Mouse (Mus musculus): Measurements from ENCODE around the gene Rpl22. TPM values are rescaled to one million over a fixed set of nuclear protein-coding genes. Genes with fewer than 3 reads are reported as not detected.
A peak's percentile ranks its signal among the peaks of the same experiment; 100 is the strongest.

Gene Rpl22
- total RNA-seq, 2 experiments from 2014 or later, result 204 to 205 TPM

GRCm38 (mm10) chr4:152296371-152296770 is 29.2 kb upstream of the Rpl22 start:
- no peak for DNase-seq (ENCODE audit: low spot score in 2 of 2)

DNA sequence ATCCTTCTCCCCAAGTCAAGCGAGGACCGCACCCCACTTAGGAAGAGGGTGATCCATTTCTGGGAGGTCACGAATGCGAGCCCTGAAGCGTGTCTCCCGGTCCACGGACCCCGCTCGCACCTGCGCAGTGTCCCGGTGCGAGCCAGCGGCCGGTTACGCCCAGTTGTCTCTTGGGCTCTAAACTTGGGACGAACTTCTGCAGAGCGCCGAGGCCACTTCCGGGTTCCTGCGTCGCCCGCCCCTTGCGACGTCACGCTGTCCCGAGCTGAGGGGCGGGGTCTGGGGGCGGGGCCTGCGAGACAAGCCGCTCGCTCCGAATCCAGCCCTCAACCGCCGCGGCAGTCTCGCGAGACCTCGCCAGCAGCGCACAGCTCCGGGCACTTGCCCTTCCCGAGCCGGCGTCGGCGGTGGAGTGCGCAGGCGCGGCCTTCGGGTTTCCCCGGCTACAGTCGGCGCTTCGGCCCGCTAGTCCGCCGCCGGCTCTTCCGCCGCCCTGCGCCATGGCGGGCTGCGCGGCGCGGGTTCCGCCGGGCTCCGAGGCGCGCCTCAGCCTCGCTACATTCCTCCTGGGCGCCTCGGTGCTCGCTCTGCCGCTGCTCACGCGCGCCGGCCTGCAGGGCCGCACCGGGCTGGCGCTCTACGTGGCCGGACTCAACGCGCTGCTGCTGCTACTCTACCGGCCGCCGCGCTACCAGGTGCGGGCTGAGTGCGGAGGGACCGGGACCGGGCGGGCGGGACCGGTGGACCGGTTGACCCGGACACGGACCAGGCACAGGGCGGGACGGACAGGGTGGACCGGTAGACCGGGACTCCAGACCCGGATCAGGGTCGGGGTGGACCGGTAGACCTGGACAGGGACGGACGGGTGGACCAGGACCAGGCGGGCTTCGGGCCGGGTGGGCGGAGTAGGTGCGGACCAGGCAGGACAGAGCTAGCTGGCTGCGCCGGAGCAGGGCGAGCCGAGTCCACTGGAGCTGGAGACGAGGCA is 28.4 kb upstream of the Rpl22 start, which contains the start of gene Icmt:
Gene Icmt, plus strand, starts transcription at position 354 of the 988 bp plus-strand sequence.
- peak; percentile 99 for DNase-seq (ENCODE audit: low spot score in 2 of 2)

DNA sequence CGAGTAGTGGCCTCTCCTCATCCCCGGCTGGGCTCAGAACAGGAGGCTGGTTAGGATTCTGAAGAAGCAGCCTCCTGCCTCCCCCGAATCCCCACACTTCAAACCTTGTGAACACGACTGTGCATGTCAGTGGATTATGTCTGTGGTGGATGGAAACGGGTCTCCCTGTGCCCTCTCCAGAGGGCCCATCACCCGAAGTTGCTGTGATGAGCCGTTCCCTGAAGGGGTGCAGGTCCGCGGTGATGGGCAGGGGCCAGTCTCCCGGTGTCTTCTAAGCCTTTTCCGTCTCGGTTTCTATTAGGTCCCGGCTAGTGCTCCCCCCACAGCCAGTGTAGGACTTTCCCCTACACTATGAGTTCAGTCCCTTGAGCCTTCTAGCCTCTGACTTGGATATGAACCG is 26.7 kb upstream of the Rpl22 start:
- DNase-seq (ENCODE audit: low spot score in 2 of 2), result no peak

DNA sequence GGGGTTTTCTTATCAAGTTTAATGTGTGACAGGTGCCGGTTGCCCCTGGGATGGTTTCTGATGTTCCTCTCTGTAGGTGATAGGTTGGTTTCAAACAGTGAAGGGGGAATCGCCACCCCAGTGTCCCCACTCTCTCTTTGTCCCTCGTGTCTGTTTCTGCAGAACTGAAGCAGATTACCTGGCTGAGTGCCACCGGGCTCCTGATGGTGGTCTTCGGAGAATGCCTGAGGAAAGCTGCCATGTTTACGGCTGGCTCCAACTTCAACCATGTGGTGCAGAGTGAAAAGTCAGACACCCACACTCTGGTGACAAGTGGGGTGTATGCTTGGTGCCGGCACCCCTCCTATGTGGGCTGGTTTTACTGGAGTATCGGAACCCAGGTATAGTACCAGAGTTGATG is 25.2 kb upstream of the Rpl22 start:
- DNase-seq (ENCODE audit: low spot score in 2 of 2), result no peak

DNA sequence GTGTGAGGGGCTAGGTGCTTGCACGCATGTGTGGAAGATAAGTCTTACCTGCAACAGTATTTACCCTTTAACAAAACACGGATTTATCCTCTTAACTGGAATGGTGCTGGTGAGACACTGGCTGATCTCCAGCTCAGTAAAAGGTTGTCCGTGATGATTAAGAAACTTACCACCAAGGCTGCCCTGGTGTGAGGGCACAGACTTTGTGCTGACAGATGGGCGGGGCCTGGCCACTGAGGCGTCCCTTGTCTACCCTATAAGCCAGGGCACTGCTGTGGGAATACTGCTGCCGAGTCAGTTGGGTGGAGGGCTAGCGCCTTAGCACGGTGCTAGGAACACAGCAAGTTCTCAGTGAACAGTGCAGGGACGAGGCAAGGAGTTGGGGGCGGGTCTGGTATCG is 23.5 kb upstream of the Rpl22 start:
- DNase-seq (ENCODE audit: low spot score in 2 of 2), result no peak

GRCm38 (mm10) chr4:152303172-152303571 is 22.4 kb upstream of the Rpl22 start:
- no peak for DNase-seq (ENCODE audit: low spot score in 2 of 2)

GRCm38 (mm10) chr4:152304685-152305084 is 20.9 kb upstream of the Rpl22 start:
- DNase-seq (ENCODE audit: low spot score in 2 of 2), result no peak

GRCm38 (mm10) chr4:152305991-152306390 is 19.6 kb upstream of the Rpl22 start:
- DNase-seq (ENCODE audit: low spot score in 2 of 2), result no peak

- DNase-seq (ENCODE audit: low spot score in 2 of 2), result no peak
Observed at GRCm38 (mm10) chr4:152307542-152307941, 18.0 kb upstream of the Rpl22 start.

GRCm38 (mm10) chr4:152312186-152312585 is 13.4 kb upstream of the Rpl22 start:
- no peak for DNase-seq (ENCODE audit: low spot score in 2 of 2)

DNA sequence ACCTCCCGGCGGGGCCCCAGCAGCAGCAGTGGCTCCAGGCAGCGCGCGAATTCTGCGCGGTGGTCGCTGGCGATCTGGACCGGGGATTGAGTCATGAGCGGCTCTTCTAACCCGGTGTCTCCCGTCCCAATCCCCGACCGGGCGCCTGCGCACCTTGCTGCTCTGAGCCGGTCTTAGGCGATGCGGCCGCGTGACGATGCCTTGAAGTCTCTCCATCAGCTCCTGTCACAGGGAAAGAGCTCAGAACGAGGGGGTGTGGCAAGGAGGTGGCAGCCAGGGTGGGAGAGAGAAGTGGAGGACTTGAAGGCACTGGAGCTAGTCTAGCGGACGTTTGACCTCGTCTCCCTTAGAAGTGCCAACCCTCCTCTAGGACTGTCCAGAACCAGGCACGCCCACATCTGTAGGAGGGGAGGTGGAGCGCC is 12.3 kb upstream of the Rpl22 start:
- no peak for DNase-seq (ENCODE audit: low spot score in 2 of 2)

GRCm38 (mm10) chr4:152313934-152314333 is 11.6 kb upstream of the Rpl22 start:
- DNase-seq (ENCODE audit: low spot score in 2 of 2), result no peak

DNA sequence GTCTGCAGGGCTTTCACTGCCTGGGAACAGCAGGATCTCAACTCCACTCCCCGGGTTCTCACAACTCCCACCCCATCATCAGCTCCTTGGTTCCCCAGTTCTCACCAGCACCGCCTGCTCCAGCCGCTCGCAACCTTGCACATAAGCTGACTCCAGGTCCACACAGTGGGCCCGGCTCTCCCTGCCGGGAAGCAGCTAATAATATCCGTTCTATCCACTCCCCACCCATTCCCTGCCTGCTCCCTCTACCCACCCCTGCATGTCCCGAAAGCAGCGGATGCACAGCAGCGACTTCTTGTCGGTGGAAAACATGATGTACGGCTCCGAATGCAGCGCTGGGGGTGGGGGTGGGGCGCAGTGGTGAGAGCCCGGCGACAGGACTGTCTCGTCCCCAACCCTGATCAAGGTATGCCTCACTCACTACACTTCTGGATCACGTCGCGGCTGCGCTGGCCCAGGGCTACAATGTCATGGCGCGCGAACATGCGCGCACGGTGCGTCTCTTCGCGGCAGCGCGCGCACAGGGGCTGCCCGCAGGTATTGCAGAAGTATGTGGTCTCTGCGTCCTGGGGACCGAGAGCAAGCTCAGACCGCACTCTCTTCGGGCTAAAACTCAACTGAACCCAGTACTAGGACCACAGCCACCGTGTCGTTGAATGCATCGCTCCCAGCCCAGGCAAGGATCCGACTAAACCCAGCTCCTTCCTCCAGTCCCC is 9.9 kb upstream of the Rpl22 start:
- no peak for DNase-seq (ENCODE audit: low spot score in 2 of 2)

- DNase-seq (ENCODE audit: low spot score in 2 of 2), result no peak
Observed at GRCm38 (mm10) chr4:152317631-152318033, 7.9 kb upstream of the Rpl22 start.

DNA sequence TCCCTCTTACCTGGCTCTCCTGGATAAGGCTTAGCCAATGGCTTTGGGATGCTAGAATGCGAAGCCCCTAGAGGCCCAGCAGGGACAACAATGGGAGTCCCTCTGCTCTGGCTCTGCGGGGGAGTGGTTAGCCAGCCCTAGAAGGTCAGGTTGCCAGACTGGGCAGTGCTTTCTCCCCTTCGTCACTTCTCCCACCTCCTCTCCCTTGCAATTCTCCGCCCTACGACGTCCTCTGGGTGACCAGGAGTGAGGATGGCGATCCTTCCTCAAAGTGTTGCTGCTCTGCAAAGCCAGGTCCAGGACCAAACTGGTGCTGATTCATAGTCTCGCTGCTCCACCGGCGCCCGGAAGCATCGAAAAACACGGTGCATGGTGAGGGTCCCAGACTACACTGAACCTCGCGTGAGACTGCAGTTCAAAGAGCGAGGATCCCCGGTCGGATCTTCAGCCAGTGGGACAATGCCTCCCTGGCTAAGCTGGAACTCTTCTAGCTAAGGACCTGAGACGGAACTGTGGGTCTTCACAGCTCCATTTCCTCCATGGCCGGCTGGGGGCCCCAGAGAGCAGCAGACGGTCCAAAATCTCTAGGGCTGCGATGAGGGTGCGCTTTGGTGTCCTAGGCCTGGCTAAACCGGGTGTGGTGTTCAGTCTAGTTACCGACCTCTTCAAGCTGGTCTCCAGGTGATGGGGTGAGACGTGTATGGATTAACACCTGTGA is 6.9 kb upstream of the Rpl22 start, which contains the start of gene Rnf207:
Gene Rnf207, minus strand, starts transcription at position 477 of the 718 bp plus-strand sequence.
- peak in 1 of 2 experiments; percentile 68 for DNase-seq (ENCODE audit: low spot score in 2 of 2)

GRCm38 (mm10) chr4:152321464-152321863 is 4.1 kb upstream of the Rpl22 start:
- no peak for DNase-seq (ENCODE audit: low spot score in 2 of 2)

GRCm38 (mm10) chr4:152324641-152325562 is 640 bp upstream of the Rpl22 start:
- no peak for DNase-seq (ENCODE audit: low spot score in 2 of 2)

DNA sequence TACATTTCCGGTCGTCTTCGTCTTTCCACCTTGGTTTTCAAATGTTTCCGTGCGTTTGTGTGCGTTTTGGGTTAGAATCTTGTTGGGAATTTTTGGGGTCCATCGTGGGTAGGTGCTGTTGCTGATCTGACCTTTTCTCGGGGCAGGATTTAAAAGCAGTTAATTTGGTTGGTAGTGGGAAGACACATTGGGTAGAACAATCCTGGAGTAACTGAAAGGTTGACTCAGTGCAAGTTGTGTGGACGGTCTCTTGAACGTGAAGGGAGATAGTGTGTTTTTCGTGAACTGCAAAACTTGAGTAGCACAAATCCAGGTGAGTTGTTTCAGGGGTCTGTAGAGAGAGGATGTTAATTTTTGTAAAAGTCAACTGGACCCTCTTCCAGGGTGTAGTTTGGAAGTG is 1.0 kb downstream of the Rpl22 start:
- no peak for DNase-seq (ENCODE audit: low spot score in 2 of 2)

DNA sequence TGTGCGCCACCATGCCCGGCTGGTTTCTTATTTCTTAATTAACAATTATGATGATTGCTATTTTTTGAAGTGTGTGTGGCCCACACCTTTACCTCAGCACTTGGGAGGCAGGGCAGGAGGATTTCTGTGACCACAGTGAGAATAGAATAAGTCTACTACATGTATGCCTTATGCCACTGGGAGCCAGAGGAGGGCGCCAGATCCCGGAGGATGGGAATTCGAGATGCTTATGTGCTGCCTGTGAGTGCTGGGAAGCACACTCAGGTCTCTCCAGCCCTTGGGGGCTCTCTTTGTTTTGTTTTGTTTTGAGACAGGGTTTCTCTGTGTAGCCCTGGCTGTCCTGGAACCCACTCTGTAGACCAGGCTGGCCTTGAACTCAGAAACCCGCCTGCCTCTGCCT is 3.1 kb downstream of the Rpl22 start:
- no peak for DNase-seq (ENCODE audit: low spot score in 2 of 2)

DNA sequence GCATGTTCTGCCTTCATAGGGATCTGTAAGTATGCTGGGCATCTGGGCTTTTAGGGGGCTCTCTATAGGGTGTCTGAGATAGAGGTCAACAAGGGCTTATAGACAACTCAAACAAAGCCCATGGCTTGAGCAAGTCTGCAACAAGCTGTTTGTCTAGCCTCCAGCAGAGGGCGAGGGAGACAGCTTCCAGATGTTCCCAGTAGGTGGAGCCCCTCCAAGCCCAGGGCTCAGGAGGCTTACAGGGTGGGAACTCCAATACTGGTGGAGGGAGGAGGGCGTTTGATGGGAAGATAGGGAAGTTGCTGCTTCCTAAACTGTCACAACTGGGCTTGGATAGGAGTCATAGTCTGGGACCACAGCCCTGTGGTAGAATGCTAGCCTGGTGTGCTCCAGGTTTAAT is 7.4 kb downstream of the Rpl22 start:
- peak in 1 of 2 experiments; percentile 69 for DNase-seq (ENCODE audit: low spot score in 2 of 2)

Data from layer of hippocampus, adult 18-20 months (tissue).